Mouse (Mus musculus) ES-E14 (cell line): ENCODE data around the gene Olfr70.

Experiments used
- CHD2 ChIP-seq: IDR thresholded peaks from 2 replicates; pipeline ENCODE4 v1.6.1; 2014; ENCODE audit warnings: mild to moderate bottlenecking, low read depth, low read length, inconsistent platforms
- HCFC1 ChIP-seq: IDR thresholded peaks from 2 replicates; pipeline ENCODE4 v1.6.1; 2012; ENCODE audit warnings: low read length, inconsistent platforms, borderline replicate concordance; ENCODE audit not compliant: insufficient read depth
- MAFK ChIP-seq: IDR thresholded peaks from 2 replicates; pipeline ENCODE4 v1.6.1; 2014; ENCODE audit warnings: mild to moderate bottlenecking, low read depth, low read length, inconsistent platforms; ENCODE audit not compliant: insufficient read depth
- ZNF384 ChIP-seq: IDR thresholded peaks from 2 replicates; pipeline ENCODE4 v1.6.1; 2012; ENCODE audit warnings: low read depth, low read length, inconsistent platforms

DNA sequence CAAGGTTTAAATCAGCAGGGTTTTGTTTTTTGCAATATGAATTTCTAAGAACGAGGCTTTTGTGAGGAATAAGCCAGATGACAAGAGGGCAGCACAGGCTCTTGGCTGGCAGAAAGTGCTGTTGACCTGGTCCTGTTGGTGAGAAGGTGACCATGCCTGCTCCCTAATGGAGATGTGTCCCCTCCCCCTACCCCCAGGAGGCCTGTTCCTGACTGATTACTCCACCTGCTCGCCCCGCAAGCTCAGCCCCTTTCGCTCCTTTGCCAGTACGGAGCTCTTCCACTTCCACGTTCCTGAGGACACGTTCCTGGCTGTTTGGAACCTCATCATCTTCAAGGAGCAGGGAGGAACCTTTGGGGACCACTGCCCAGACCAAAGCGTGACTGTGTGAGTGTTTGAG, 26.9 kb downstream of the Olfr70 start:
- TF ChIP-seq MAFK (no peak), HCFC1 (no peak), CHD2 (no peak), ZNF384 (no peak)
